Mouse (Mus musculus) monocyte, adult 5-6 weeks (primary cell): ENCODE data around the gene Dusp7. TPM values are rescaled to one million over a fixed set of nuclear protein-coding genes. Genes with fewer than 3 reads are reported as not detected.

Experiments used
- ATAC-seq: fragments of 153-309, 156-312 bp; replicated peaks from 2 replicates; pipeline ENCODE4 v1.8.0; 2017; ENCODE audit warnings: mild to moderate bottlenecking; ENCODE audit not compliant: low TSS enrichment, insufficient number of reproducible peaks, severe bottlenecking, poor library complexity, low FRiP score
- total RNA-seq: library from RNA; stranded (forward); fragments of 200-1000, 200-491, 200-594 nt; gene quantifications from 3 replicates; pipeline ENCODE4 v1.2.3, GENCODE M21; 2017

Dusp7 gene
- total RNA-seq, 1 experiment from 2014 or later = 8.7 TPM

DNA sequence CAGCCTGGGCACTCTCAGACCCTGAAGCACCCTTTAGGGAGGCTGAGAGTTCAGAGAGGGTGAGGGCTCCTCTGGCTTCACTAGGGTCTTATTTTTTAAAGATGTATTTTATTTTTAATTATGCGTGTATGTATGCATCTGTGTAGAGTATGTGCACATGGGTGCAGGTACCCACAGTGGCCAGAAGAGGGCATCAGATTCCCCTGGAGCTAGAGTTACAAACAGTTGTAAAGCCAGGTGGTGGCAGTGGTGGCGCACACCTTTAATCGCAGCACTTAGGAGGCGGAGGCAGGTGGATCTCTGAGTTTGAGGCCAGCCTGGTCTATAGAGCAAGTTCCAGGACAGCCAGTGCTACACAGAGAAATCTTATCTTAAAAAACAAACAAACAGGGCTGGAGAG, 40.7 kb downstream of the Dusp7 start:
- ATAC-seq = no peak

DNA sequence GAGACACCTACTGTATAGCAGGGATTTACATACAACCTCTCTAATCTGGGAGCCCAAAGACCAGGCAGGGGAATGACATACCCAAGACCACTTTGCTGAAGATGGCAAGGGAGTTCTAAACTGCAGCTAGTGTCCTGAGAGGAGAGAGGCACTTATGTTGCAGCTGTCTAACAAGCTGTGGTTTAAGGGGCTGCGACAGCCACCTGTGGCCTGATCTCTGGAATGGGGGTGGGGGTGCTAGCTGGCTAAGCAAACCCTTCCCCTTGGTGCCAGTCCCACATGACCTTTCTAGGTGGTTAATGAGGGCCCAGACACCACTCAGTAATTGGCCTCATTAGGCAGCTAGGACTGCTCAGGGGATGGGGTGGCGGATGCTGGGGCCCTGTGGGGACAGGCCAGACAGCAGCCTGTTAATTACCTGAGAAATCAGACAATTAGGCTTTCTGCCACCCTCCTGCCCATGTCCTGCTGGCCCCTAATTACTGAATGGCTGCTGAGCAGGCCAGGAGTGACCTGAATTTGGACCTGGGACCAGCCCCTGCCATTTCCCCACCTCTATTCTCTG, 41.7 kb downstream of the Dusp7 start:
- no peak for ATAC-seq

GRCm38 (mm10) chr9:106411091-106411594, 42.7 kb downstream of the Dusp7 start:
- ATAC-seq = peak; percentile 44

DNA sequence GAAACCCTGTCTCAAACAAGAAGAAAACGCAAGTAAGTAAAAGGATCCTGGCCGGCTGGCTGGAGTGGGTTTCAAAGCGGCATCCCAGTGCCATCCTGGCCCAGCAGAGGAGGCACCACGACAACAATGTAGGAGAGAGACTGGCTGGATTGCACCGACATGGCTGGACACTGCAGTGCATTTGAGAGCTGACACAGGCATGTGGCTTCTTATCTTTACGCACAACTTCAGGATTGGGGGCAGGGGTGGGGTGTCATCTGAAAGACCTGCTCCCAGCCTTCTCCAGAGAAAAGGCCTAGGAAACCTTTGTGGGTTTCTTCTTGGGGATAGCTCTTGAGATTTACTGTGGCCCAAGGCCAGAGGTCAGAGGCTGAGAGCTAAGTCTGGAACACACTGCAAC, 43.3 kb downstream of the Dusp7 start:
- no peak for ATAC-seq

DNA sequence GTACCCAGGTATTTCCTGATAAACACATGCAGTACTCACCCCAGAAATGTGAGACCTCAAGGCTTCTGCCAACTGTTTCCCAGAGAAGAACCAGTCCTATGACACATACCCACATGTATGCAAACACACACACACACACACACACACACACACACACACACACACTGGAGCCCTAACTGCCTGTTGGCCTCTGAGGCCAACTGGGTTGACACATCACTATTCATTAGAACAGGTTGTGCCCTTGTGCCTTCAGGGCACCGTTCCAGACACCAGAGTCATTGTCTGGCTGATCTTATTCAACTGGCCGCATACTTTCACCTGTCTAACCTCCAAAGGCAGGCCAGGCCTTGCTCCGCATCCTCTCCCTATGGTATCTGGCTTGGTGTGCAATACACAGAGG, 43.8 kb downstream of the Dusp7 start:
- no peak for ATAC-seq

DNA sequence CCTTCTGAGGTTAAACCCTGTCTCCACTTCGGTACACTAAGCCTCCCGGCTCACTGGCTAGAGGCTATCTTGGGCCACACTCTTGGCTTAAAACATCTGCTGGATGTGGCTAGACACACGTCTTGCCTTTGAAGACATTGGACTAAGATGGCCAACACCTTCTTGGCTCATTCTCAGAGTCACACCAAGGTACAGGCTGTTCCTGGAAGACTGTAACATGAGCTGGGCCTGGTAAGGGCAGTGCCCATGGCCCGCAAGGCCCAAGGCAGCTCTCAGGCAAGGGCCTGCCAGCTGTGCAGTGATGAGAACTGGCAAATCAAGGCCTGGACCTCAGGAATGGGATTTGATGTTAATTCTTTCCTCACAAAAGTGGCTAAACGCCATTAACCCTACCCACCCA, 45.2 kb downstream of the Dusp7 start:
- no peak for ATAC-seq

- no peak for ATAC-seq
Observed at GRCm38 (mm10) chr9:106416826-106417225, 48.4 kb downstream of the Dusp7 start.

DNA sequence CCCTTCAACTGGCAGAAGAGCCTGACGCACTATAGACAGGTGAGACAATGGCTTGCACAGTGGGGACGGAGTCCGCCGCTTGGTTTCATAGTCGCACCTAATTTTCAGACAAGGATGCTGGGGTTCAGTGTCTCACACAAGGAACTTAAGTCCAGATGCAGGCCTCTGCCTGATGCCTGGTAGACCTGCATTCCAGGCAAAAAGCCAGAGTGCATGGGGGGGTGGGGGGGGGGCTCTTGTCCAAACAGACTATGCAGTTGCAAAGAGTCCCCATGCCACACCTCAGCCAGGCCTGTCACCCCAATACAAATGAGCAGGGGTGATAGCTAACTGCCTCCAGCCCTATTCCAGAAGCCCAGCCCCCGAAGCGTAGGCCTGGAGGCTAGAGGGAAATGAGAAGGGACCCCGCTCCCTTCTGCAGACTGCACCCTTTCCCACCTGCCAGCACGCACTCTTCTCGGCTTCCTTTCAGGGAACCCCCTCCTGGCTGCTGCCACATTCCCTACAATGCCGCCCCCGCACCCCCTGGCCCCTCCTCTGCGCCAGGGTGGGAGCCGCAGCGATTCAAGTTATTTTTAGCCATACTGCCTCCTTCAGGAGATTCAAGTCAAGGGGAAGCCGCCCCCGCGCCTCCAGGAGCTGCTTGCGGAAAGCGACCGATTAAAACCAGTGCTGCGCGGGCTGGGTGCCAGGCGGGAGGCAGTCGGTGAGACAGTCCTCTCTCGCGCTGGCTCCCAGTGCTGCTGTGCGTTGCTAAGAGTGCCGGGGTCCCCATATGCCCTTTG, 49.6 kb downstream of the Dusp7 start:
- ATAC-seq = no peak

DNA sequence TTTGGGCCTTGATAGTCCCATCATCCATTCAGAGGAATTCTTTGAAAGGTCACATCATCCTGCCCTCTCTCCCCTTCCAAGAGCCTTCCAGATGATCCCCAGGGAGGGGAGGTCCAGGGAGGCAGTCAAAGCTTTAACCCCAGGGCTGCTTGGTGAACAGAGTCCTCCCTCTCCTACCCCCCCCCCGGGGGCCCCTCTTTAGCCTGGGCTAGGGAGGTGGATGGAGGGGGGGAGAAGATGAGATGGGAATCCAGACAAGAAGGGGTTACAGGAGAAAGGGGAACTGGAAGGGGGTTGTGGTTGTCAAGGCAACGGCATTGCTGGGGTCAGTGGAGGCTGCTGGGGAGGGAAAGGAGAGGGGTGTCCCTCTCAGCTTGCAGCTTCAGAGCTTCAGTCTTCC, 52.2 kb downstream of the Dusp7 start:
- no peak for ATAC-seq

DNA sequence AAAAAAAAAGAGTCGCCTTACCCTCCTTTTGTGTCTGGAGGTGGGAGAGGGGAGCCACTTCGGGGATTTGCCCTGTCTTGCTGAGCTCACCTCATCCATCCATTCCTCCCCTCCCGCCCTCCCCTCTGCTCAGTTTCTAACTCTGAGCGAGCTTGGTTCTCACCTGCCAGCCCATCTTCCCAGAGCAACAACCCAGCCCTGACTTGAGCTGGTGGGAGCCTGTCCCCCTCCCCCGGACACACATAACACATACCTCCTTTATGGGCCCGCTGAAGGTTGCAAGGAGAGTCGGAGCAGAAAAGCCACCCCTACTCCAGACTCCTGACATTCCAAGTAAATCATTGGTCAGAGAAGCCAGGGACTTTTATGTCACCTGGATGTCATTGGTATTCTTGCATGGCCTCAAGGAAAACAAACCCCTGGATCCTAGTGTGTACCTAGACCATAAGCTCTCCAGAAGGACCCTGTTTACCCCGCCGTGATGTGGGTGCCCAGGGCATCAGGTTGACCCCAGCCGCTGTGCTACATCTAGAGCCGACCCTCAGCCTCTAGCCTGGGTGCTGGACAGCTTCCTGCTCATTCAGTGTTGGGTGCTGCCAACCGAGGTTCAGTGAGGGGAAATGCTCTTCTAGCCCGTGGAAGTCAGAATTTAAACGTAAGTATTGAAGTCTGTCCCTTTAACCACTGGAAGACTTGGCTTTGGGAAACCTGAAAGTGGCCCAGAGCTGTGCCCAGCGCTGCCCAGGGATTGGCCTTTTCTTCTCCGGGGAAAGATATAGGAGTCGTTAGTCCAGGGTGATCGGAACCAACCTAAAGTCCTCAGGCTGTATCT, 52.8 kb downstream of the Dusp7 start:
- ATAC-seq = no peak

DNA sequence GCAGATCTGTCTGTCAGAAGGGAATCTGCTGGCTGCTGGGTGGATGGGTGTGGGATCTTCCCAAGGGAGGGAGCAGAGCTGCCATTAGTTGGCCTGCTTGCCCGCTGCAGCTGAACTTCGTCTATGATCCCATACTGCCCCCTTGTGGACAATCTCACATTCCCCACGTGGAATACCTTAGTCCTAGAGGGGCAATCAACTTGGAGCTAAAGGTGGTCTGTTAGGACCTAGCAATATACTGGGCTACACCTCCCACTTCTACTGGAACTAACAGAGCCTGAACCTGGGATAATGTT, 53.4 kb downstream of the Dusp7 start:
- peak; percentile 64 for ATAC-seq

Other genes with a start within 250 kb of the Dusp7 start
- gene Glyctk, start 210.5 kb upstream of the Dusp7 start, total RNA-seq = 0.29 to 3.0 TPM (median 0.97 TPM) in 3 replicates
- 75.8 to 89.5 TPM (median 88.3 TPM) in 3 replicates for gene Wdr82, start 197.7 kb upstream of the Dusp7 start, total RNA-seq
- gene Ppm1m, start 168.9 kb upstream of the Dusp7 start, total RNA-seq = 30.2 to 33.6 TPM (median 31.1 TPM) in 3 replicates
- gene Twf2, start 165.5 kb upstream of the Dusp7 start, total RNA-seq = 50.2 to 87.3 TPM (median 73.1 TPM) in 3 replicates
- gene Tlr9, start 146.0 kb upstream of the Dusp7 start, total RNA-seq = 4.2 to 6.6 TPM (median 6.1 TPM) in 3 replicates
- gene Alas1, start 120.0 kb upstream of the Dusp7 start, total RNA-seq = 26.0 to 28.0 TPM (median 27.3 TPM) in 3 replicates
- 0.38 to 2.4 TPM (median 0.85 TPM) in 3 replicates for gene Poc1a, start 87.6 kb upstream of the Dusp7 start, total RNA-seq
- 521 to 617 TPM (median 563 TPM) in 3 replicates for gene Rpl29, start 60.8 kb downstream of the Dusp7 start, total RNA-seq
- gene Acy1, start 69.7 kb downstream of the Dusp7 start, total RNA-seq = 2.8 to 9.5 TPM (median 5.4 TPM) in 3 replicates
- gene Abhd14b, start 78.8 kb downstream of the Dusp7 start, total RNA-seq = 2.7 to 3.3 TPM (median 3.2 TPM) in 3 replicates
- 1.5 to 6.5 TPM in 2 of 3 replicates, not detected in the other for gene Abhd14a, start 79.0 kb downstream of the Dusp7 start, total RNA-seq
- 1.2 to 9.7 TPM (median 2.7 TPM) in 3 replicates for gene Pcbp4, start 84.7 kb downstream of the Dusp7 start, total RNA-seq
- 0.48 TPM in 1 of 3 replicates, not detected in the others for gene Gpr62, start 97.3 kb downstream of the Dusp7 start, total RNA-seq
- 27.1 to 41.0 TPM (median 35.1 TPM) in 3 replicates for gene Rrp9, start 107.3 kb downstream of the Dusp7 start, total RNA-seq
- 40.5 to 57.0 TPM (median 45.9 TPM) in 3 replicates for gene Parp3, start 108.3 kb downstream of the Dusp7 start, total RNA-seq
- gene Iqcf1, start 131.3 kb downstream of the Dusp7 start, total RNA-seq = not detected in 3 replicates
- not detected in 3 replicates for gene Iqcf5, start 145.9 kb downstream of the Dusp7 start, total RNA-seq
- gene Iqcf3, start 193.0 kb downstream of the Dusp7 start, total RNA-seq = 6.7 TPM in 1 of 3 replicates, not detected in the others
- not detected in 3 replicates for gene Iqcf4, start 202.4 kb downstream of the Dusp7 start, total RNA-seq